Mouse (Mus musculus) gastrocnemius, postnatal 36 days (tissue): ENCODE measurements around the gene Spaca7. TPM values are rescaled to one million over a fixed set of nuclear protein-coding genes. Genes with fewer than 3 reads are reported as not detected.
"Not testable (repeated sequence)": the region's sequence is repeated elsewhere in the genome, so short reads cannot be mapped to it uniquely, and the experiment has no call there.

Experiments
- DNase-seq, 2 experiments: peaks; one replicate each; pipeline ENCODE4 v3.0.0; 2022
- intact Hi-C: fragments of 180-260 bp; cut with DNase I; formaldehyde crosslinking; loops from one replicate; pipeline ENCODE4 v1.15.1; 2025
- total RNA-seq, 2 experiments: library from RNA; stranded (reverse); gene quantifications; 2 replicates each; pipeline ENCODE4 v1.2.3; 2021

The Spaca7 gene
- total RNA-seq, 2 experiments from 2014 or later, result not detected

DNA sequence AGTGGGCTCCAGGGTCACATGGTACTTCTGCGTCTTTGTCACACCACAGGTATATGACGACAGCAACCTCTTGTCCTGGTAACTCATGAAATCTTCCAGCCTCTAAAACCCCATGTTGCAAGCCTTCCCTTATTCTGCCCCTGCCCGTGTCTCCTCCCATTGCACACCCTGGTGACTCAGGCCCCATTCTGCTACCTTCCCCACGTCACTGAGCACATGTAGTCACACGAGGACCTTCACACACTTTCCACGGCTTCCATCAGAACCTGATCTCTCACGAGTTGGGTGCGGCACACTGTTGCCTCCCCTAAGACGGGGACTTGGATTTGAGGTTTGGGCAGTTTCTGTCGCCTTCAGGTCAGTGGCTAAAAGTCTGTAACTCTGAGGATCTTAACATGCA, 36.0 kb downstream of the Spaca7 start:
- no peak for DNase-seq
- intact Hi-C loops, result loop anchor here (5.0 kb wide), 2 partner anchors 68 to 652 kb away; no protein-coding TSS in a partner anchor

DNA sequence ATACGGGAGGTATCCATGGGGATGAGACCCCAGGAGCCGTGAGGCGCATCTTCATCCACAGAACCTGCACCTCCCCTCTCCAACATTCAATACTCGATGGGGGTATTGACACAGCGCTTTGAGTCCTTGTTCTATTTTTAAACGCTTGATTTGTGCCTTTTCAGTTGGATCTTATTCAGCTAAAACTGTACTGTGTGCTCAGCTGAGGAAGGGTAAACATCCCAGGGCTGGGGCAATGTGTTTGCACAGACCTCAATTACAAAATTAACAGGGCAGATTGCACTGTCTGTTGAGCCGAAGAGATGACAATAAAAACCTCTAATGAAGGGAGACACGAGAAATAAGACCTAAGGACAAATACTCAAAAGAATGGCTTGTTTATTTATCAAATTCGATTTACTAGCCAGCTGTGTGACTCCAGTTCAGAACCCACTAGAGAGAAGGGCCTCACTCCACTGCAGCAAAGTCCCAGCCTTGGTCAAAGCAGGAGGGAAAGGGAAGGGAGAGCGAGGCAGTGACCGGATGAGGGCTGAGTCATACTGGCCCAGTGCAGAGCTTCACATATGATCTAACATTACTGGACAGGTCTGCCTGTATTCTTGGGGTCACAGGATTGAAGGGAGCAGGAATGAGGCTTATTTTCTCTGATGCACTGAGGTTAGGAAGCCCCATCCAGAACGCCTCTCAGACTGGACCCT, 37.1 kb downstream of the Spaca7 start:
- intact Hi-C loops, result loop anchor here (5.0 kb wide), 2 partner anchors 67 to 653 kb away; no protein-coding TSS in a partner anchor

DNA sequence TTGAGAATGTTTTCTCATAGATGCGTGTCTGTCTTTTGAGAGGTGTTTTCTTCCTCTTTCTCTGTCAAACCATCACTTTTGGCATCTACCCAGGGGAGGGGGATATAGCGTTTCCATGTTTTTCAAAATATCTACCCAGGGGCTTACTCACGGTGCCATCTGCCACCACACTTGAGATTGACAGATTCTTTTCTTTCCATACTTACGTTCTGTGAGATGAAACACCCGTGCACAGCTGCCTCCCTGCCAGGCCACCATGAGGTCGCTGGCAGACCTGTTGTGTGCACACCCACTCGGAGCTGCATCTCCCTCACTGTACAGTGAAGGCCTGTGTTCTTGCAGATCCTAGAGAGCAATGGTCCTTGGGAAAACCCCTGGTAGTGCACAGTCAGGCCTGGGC, 40.4 kb downstream of the Spaca7 start:
- DNase-seq, result no peak
- intact Hi-C loops, result no loop called here

More for the DNA sequence above, 37.1 kb downstream of the Spaca7 start:
- DNase-seq, result no peak

DNA sequence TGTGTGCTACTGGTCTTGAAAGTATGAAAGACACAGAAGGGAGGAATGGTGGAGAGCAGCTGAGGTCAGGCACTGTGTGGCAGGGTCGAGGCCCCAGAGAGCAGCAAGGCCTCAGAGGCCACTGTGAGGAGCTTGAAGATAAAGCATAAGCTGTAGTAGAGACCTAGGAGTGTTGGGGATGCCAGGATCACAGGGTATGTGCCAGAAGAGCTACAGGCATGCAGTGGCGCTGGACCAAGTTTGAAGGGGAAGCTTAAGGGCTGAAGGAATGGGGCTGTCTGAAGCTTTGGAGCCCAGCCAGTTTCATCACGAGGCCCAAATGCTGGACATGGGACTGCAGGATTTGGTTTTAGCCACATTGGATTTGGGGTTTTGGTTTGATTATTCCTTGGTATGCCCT, 44.5 kb downstream of the Spaca7 start:
- DNase-seq, intact Hi-C loops: not testable (repeated sequence)

DNA sequence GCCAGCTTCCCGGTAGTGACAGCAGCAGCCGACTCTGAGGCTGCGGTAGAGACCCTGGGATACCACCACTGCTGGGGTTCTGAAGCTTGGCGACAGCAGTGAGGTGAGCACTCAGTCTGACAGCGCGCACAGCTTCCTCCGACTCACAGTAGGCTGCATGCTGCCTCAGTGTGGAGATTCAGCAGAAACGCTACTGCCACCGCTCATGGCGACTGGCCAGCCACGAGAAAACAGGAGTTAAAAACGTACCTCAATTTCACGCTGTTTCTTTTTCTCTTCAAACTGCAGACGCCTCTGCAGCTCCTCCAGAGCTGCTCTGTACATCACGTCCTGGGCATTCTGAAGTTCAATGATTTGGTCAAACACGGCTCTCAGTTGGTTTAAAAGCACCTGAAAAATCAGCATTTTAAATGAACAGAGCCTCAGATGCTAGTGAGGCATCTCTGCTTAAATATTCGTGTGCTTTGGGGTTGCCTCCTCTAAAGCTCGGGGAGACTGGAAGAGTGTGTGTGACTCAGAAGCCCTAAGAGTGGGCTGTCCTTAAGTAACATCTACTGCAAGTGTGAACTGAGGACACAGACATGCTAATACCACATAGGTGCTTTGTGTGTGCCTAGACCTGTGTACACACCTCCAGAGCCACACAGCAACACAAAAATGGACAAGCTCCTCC, 48.9 kb downstream of the Spaca7 start:
- DNase-seq, result no peak
- intact Hi-C loops, result no loop called here

DNA sequence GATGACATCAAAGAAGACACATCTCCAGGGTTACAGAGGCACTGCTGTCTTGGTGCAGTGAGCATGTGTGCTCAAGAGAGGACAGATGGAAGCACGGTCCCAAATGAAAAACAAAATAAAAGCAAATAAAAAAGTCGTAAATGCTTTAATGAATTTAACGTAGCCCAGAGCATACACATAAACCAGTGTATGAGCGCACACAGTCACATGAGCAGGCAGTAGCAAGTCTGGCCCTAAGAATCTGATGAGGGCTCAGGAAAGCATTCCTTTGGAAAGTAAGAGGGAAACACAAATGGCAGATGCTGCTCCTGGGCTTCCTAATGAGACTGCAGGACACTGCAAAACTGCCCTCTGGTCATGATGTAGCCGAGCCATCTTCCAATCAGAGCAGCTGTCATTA, 53.1 kb downstream of the Spaca7 start:
- DNase-seq, result no peak
- intact Hi-C loops, result no loop called here

- intact Hi-C loops, result no loop called here
- no peak for DNase-seq
These were observed 56.2 kb downstream of the Spaca7 start for GRCm38 (mm10) chr8:12629079-12629478.

DNA sequence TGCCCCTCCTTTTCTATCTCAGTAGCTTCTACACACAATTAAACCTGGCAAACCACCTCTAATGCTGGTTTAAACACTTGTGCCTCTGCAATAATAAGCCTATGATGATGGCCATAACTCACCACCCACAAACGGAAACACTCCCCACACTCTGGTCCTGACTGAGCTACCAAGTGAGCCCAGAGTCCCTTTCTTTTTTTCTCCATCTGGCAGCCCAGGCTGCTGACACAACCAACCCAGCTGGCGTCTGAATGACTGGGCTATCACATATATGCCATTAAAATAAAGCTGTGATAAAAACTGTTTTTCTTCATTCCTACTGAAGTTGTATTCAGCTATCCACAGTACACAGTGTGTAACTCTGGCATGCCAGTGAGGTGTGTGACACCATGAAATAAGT, 62.5 kb downstream of the Spaca7 start:
- intact Hi-C loops, result no loop called here
- DNase-seq, result no peak

- no peak for DNase-seq
- intact Hi-C loops, result no loop called here
These were observed 65.6 kb downstream of the Spaca7 start for GRCm38 (mm10) chr8:12638446-12638845.

DNA sequence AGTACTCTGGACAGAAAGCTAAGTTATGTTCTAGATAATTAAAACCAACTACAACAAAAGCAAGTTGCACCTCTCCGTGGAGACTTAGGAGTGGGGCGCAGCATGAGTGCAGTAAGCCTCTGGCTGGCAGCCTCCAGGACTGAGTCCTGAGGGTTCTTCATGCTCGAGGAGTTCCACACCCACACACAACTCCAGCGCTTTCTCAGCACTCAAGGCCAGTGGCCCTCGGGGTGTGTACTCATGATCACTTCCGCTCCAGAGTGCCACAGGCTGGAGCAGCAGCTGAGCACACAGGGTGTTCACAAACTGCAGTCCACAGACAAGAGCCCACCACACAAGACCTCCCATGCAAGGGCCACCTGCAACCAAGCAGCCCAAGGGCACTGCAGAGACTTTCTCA, 68.7 kb downstream of the Spaca7 start:
- intact Hi-C loops, result no loop called here
- DNase-seq, result no peak

DNA sequence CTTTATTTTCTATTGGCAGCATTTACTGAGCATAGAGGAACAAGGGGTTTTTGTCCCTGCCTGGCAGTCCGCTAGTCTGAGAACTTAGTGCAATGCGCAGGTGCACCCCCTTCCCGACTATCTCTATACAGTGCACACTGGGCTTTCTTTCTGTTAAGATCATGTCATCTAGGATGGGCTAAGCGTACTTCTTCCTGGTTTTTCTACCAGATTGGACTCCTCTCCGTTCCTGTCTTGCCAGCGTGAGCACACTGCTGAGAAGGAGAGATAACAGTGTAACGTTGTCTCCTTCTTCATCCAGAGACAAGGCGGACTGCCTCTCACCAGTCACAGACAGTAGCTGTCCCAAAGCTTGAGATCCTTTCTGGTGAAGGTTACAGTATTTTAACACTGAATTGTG, 71.5 kb downstream of the Spaca7 start:
- intact Hi-C loops, result no loop called here

DNA sequence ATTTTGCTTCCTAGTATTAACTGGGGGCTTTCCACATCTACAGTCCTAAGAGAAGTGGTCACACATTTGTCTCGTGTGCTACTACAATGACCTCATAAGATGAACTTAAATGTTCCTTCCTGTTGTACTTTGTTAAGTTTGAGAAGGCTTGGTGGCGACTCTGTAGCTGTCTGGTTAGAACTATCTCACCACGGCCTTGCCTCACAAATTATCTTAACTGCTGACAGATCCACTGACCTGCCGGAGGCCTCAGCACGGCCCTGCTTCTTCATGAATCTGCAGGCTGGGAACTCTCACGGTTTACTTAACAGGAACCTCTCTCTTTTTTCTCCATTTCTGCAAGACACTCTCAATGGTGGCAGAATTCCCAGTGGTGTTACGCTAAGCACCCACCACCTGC, 72.1 kb downstream of the Spaca7 start:
- intact Hi-C loops, result no loop called here
- DNase-seq, result no peak

More for the DNA sequence above, 71.5 kb downstream of the Spaca7 start:
- DNase-seq, result no peak

DNA sequence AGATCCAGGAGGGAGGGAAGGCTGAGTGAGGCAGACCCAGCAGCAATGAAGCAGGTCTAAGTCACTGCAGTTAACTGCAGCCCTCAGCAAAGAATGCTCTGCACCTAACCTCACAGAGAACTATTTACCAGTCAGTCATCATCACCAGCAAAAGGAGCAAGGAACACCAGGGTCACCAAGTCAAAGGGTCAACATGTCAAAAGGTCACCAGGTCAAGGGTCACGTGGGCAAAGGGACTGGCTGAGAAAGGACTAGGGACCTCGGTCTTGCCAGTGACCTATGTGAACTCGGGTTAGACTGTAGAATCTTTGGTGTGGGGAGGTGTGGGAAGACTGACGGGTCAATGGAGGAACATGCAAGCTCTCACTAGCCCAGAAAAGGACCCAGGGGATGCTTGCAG, 73.7 kb downstream of the Spaca7 start:
- intact Hi-C loops, result no loop called here
- no peak for DNase-seq

DNA sequence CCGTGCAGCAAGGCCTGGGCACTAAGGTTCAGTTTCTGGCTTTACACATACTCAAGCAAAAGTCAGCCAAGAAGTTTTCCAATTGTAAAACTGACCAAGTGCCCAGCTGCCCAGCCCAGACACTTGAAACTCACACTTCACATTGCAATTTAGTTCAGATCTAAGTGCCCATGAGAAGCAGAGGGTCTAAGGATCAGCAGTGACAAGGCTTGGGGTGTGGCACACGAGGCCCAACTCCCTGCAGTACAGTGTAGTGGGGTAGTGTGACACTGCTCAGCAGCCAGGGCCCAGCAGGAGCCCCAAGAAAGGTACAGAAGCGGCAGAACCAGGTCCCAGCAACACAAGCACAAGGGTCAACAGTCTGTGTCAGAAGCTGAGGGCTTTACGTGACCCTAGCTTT, 76.1 kb downstream of the Spaca7 start:
- intact Hi-C loops, result no loop called here
- DNase-seq, result no peak

Other genes with a start within 250 kb of the Spaca7 start
- gene Sox1, start 177.7 kb upstream of the Spaca7 start, total RNA-seq, result not detected
- gene Tubgcp3, start 99.2 kb downstream of the Spaca7 start, total RNA-seq, result 1 to 10 TPM; 7.2 to 8.3 TPM
- gene Atp11a, start 184.0 kb downstream of the Spaca7 start, total RNA-seq, result 10 to 100 TPM; 24.3 to 27.0 TPM